Mouse (Mus musculus): Measurements from ENCODE around the gene Rps10. TPM values are rescaled to one million over a fixed set of nuclear protein-coding genes. Genes with fewer than 3 reads are reported as not detected.

Gene Rps10
- total and polyA plus RNA-seq, 3 experiments, result 2,522 to 3,437 (median 3,351) TPM

DNA sequence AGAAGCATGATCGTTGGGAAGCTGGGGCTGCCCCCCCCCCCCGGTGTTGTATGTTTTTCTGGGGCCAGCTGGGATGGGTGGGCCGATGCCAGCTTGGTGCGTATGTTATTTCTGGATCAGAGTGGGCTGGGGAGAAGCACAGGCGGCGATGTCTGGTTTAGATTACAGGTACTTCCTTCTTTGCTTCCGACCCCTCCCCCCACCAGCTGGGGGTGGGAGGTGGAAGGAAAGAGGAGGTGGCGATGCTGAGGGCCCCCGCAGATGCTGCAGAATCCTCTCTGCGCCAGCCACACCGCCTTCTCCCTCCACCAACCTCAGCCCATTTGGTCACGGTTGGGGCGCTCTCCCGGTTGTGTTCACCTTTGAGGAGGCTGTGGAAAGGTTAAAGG, 19.5 kb upstream of the Rps10 start:
- in situ Hi-C loops (cut with MboI; ENCODE audit: low pct_ligation_motif_present, low pct_unique_long_range_greater_than_20kb, low sequenced_read_pairs) (loop anchor here (10.0 kb wide), 1 partner anchor 69 kb away; the partner anchor contains the start of gene Spdef), dilution Hi-C loops (cut with MboI; ENCODE audit: extremely low pct_ligation_motif_present, extremely low pct_unique_long_range_greater_than_20kb, low sequenced_read_pairs) (no loop called here)
- DNase-seq (ENCODE audit: extremely low read depth), result peak; percentile 84
- Histone ChIP-seq H3K36me3 (replicated peaks in 1 of 2; ENCODE audit: control insufficient read depth in 1 of 2, insufficient read depth in 1 of 2, low read length in 1 of 2) (peaks cover 0 to 6% of the 10 kb centered on the region in 2 experiments), H3K4me1 (ENCODE audit: control insufficient read depth in 1 of 2, insufficient read depth in 2 of 2) (peaks cover 4 to 31% of the 10 kb centered on the region in 2 experiments), H3K4me3 (replicated peaks in 1 of 3; ENCODE audit: low read depth in 2 of 3, low read length in 2 of 3, poor library complexity in 1 of 3) (peak overlapping the region; percentile 54 to 72 (median 58)), H3K9ac (ENCODE audit: insufficient read depth, low read depth) (peak overlapping the region; percentile 64), H3K27ac (ENCODE audit: insufficient read depth, low read depth) (peak overlapping the region; percentile 73), H3K27me3 (replicated peaks) (peaks cover 8% of the 10 kb centered on the region), H3K79me2 (replicated peaks; ENCODE audit: control insufficient read depth, extremely low read depth, insufficient read depth, poor library complexity, severe bottlenecking) (no peaks in the 10 kb centered on the region), H3K4me2 (ENCODE audit: insufficient read depth, low read depth, poor library complexity, severe bottlenecking) (peak overlapping the region; percentile 84), H3K9me3 (replicated peaks; ENCODE audit: low read length) (peaks cover 10% of the 10 kb centered on the region)
- TF ChIP-seq POLR2AphosphoS2 (IDR thresholded peaks at IDR 0.05; ENCODE audit: low read depth, low read length) (no peak), CHD2 (IDR thresholded peaks at IDR 0.05; ENCODE audit: low read length) (peak; percentile 83), NRF1 (IDR thresholded peaks at IDR 0.05; ENCODE audit: low read depth, low read length) (no peak), MXI1 (IDR thresholded peaks at IDR 0.05; ENCODE audit: low read depth, low read length) (no peak; the same call in 1 of the 2 replicates), SIN3A (IDR thresholded peaks at IDR 0.05; ENCODE audit: low read length) (peak; percentile 73; the same call in 1 of the 2 replicates), MAFK (IDR thresholded peaks at IDR 0.05; ENCODE audit: insufficient replicate concordance, low read length) (0 out of 2 replicates have a peak, but pooled peaks have one; percentile 14), TCF12 (IDR thresholded peaks at IDR 0.05; ENCODE audit: low read depth, low read length) (no peak; the same call in 1 of the 2 replicates), BHLHE40 (IDR thresholded peaks at IDR 0.05; ENCODE audit: low read depth, low read length) (0 out of 2 replicates have a peak, but pooled peaks have one; percentile 37), MEF2A (IDR thresholded peaks at IDR 0.05; ENCODE audit: borderline replicate concordance, low read depth, low read length) (no peak), RAD21 (IDR thresholded peaks at IDR 0.05; ENCODE audit: low read depth, low read length) (no peak), MAX (IDR thresholded peaks at IDR 0.05; ENCODE audit: low read length) (no peak; the same call in 1 of the 2 replicates), ZMIZ1 (IDR thresholded peaks at IDR 0.05; ENCODE audit: low read depth, low read length) (no peak), POLR2A (IDR thresholded peaks at IDR 0.05; ENCODE audit: low read depth, low read length) (no peak), CHD1 (IDR thresholded peaks at IDR 0.05; ENCODE audit: low read depth, low read length) (0 out of 2 replicates have a peak, but pooled peaks have one; percentile 14), CTCF (conservative IDR thresholded peaks at IDR 0.05 in 1 of 2, IDR thresholded peaks at IDR 0.05 in 1 of 2; ENCODE audit: low read depth in 2 of 2, low read length in 2 of 2) (no peak), TBP (conservative IDR thresholded peaks at IDR 0.05; ENCODE audit: low read depth, low read length) (0 out of 2 replicates have a peak, but pooled peaks have one; percentile 44), SMC3 (IDR thresholded peaks at IDR 0.05; ENCODE audit: low read depth, low read length) (no peak), ZNF384 (IDR thresholded peaks at IDR 0.05; ENCODE audit: low read depth, low read length) (no peak; the same call in 1 of the 2 replicates), ELF1 (IDR thresholded peaks at IDR 0.05; ENCODE audit: low read depth, low read length) (peak; percentile 70; the same call in 1 of the 2 replicates), ETS1 (conservative IDR thresholded peaks at IDR 0.05; ENCODE audit: low read depth, low read length) (peak; percentile 54), ZC3H11A (IDR thresholded peaks at IDR 0.05; ENCODE audit: low read depth, low read length) (no peak), MAZ (IDR thresholded peaks at IDR 0.05; ENCODE audit: low read depth, low read length) (peak; percentile 86), E2F4 (IDR thresholded peaks at IDR 0.05; ENCODE audit: insufficient replicate concordance, low read depth, low read length) (no peak), RCOR1 (conservative IDR thresholded peaks at IDR 0.05; ENCODE audit: low read depth, low read length) (no peak), HCFC1 (IDR thresholded peaks at IDR 0.05; ENCODE audit: low read depth, low read length) (no peak), JUND (conservative IDR thresholded peaks at IDR 0.05; ENCODE audit: low read depth, low read length) (no peak), JUN (IDR thresholded peaks at IDR 0.05; ENCODE audit: insufficient read depth, low read depth, low read length) (no peak), KAT2A (IDR thresholded peaks at IDR 0.05; ENCODE audit: insufficient replicate concordance, low read length) (no peak), MYC (IDR thresholded peaks at IDR 0.05; ENCODE audit: low read depth, low read length) (peak; percentile 56; the same call in 1 of the 2 replicates), ZKSCAN1 (IDR thresholded peaks at IDR 0.05; ENCODE audit: borderline replicate concordance, low read depth, low read length) (no peak), USF1 (IDR thresholded peaks at IDR 0.05; ENCODE audit: low read depth, low read length) (no peak), PAX5 (IDR thresholded peaks at IDR 0.05; ENCODE audit: low read length) (no peak), IRF4 (IDR thresholded peaks at IDR 0.05; ENCODE audit: low read depth, low read length) (no peak; the same call in 1 of the 2 replicates), EP300 (IDR thresholded peaks at IDR 0.05; ENCODE audit: low read length) (peak; percentile 51; the same call in 1 of the 2 replicates), USF2 (conservative IDR thresholded peaks at IDR 0.05; ENCODE audit: low read depth, low read length) (no peak), NELFE (IDR thresholded peaks at IDR 0.05; ENCODE audit: low read depth, low read length) (peak; percentile 49; the same call in 1 of the 2 replicates), UBTF (IDR thresholded peaks at IDR 0.05; ENCODE audit: low read depth, low read length) (0 out of 2 replicates have a peak, but pooled peaks have one; percentile 5), GABPA (IDR thresholded peaks at IDR 0.05; ENCODE audit: insufficient replicate concordance, low read depth, low read length) (no peak)
